Mouse (Mus musculus): ENCODE data around the gene Tcp11x2.

The Tcp11x2 gene

DNA sequence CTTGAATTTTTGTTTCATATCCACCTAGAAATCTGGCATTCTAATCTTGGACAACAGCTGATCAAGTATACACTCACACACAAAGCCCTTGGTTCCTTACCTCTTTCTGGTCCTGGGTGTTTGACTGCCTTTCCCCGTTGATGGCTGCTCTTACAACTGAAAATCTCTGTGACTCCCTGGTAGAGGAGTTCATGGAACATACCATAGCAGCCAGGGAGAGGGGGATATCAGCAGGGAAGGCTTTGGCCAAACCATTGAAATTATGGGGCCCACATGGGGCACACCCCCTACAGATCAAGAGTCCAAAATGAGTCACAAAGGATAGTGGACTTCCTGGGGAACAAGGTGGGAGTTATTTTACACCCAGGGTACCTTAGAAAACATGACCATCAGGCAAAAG is at the start of gene Tcp11x2:
Gene Tcp11x2, minus strand, starts transcription at position 158 of the 400 bp plus-strand sequence.
- no peak for DNase-seq

DNA sequence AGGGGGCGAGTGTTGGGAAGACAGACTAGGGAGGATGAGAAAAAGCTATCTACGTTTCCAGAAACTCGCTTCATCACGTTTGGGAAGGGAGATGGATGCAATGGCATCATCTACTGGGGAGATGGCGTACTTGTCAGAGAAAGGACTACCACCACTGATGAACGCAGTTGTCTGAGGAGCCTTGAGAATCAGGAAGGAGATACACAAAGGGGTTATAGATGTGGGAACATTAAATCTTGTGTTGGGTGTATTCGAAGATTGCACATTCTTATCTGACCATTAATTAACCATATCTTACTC is 49.4 kb upstream of the Tcp11x2 start:
- no peak for DNase-seq

DNA sequence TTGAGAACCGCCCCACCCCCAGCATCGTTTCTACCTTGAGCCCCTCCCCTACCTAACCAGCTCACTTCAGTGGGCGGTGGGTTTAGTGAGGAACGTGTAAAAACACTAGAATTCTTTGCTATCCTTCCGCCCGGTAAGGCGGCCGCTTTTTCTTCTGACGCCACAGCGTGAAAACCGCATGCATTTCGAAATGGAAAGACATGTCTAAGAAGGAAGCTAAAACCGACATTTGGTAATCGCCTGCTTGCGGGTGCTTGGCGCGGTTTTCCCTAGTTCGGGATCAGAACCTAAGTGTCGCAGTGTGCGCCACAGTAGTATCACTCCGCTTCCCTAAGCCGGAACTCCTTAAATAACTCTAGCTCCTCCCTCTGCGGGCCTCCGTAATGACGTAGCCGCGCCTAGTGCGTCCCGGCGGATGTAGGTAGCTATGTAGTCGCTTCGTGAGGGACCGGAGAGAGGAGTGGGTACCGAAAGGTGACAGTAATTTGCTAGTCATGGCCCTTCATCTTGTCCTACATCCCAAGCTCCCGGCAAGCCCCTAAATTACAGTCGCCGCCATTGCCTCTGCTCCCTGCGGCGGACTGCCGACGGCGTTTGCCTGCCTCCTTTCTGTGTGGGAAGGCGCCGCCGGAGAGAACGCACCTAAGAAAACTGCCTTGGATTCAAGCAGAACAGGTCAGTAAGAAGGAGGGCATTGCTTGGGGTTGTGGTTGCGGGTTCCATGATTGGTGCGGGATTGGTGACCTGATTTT is 48.9 kb upstream of the Tcp11x2 start, which contains the start of the genes Armcx5 and Gprasp1:
Gene Armcx5, plus strand, starts transcription at position 430 of the 752 bp plus-strand sequence.
Gene Gprasp1, plus strand, starts transcription at position 430 of the 752 bp plus-strand sequence.
- DNase-seq = peak; percentile 93

DNA sequence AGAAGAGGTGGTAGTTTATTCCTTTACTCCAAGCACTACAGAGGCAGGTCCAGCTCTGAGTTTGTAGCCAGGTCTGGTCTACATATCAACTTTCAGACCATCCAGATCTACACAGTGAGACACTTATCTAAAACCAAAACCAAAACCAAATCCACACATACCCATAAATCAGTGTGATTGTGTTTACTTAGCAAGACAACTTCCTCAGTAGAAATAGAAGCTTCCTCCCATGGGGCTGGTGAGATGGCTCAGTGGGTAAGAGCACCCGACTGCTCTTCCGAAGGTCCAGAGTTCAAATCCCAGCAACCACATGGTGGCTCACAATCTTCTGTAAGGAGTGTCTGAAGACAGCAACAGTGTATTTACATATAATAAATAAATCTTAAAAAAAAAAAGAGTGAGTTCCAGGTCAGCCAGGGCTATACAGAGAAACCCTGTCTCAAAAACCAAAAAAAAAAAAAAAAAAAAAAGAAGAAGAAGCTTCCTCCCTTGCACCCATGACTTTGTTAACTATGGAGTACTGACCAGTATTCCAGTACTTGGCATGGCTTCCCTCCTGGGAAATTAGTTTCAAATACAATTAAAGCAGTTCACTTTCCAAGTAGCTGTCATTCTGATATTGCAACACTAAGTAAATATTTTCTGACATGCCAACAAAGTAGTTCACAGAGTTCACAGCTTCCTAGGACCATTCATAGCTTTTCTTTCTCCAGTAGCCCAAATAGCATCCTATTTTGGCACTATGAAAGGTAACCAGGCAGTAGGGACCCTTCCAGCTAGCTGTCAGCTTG is 45.3 kb upstream of the Tcp11x2 start:
- DNase-seq = no peak

DNA sequence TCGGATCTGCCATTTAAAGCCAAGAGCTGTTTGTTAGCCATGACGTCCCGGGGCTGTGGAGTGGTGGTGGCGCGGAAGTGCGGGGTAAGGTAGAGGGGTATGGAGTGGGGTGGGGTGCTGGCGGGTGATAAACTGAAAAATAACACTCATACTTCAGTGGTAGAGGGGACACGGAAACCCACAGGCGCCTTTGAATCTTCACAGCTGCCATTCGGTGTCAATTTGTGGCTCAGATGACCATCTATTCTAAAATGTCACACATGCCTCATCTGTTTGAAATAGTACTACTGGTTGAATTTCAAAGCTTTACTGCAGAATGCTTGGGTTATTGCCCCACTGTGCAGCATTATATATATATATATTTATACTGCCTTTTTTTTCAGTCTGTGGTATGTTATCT is 31.6 kb upstream of the Tcp11x2 start, which contains the start of gene Tmsb15a:
Gene Tmsb15a, minus strand, starts transcription at position 101 of the 400 bp plus-strand sequence.
- no peak for DNase-seq

DNA sequence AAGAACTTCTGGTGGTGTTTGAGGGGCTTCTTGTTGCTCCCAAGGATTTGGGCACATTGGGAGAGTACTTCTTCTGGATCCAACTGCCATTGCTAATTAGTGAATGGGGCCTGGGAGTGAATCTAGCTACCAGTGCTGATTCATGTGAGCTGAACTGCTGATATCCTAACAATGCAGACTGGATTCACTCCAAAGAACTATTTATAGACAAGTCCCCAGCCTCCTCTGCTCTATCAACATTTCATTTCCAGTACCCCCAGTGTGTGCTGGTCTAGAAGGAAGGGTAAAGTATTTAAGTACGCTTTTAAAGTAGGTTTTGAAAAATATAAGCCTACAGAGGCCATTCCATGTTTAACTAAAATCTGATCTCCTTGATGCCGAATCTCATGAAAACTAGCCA is 19.3 kb upstream of the Tcp11x2 start:
- no peak for DNase-seq

DNA sequence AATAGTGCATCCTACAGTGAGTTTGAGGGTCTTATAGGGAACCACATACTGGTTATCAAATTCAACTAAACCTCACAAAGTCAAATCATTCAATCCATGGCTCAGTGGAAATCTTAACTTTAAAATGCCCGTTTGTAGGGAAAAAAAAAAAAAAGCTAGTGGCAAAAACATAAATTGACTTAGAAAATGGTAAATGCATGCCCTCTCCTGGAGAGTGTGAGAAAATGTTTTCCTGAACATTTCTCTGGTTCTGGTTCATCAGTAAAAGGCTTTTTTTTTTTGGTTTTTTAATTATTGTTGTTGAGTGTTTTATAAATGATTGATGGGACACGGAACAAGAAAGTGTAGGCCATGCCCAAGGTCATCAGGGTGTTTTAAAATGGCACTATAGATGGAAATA is 10.8 kb upstream of the Tcp11x2 start:
- DNase-seq = no peak

DNA sequence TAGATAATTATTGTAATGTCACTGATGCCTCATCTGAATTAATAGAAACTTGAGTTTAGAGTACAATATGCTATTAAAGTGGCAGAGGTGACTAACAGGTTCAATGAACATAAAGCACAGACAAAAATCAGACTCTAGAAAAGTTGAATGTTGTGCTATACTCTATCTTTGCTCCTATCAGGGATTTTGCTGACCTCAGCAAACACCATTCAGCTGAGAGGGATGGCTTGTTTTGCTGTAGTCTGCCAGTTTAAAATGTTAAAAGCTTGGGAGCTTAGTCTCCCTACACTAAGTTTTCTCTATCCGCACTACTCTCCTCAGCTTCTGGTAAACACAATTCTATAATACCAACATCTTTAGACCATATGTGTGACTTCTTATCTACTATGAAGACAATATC is 9.5 kb upstream of the Tcp11x2 start:
- no peak for DNase-seq

DNA sequence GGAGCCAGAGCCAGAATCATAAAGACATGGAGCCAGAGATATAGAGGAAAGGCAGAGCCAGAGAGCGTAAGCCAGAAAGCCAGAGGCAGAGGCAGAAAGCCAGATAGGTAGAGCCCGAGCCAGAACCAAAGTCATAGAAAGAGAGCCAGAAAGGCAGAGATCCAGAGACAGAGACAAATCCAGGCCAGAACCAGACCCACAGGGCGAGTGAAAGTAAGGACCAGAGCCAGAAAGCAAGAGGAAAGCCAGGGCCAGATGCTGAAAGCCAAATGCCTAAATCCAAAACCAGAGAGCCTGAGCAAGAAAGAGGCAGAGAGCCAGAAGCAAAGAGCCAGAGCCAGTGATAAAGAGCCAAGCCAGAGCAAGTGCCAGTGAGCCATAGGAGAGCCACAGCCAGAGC is 5.8 kb downstream of the Tcp11x2 start:
- DNase-seq = no peak

DNA sequence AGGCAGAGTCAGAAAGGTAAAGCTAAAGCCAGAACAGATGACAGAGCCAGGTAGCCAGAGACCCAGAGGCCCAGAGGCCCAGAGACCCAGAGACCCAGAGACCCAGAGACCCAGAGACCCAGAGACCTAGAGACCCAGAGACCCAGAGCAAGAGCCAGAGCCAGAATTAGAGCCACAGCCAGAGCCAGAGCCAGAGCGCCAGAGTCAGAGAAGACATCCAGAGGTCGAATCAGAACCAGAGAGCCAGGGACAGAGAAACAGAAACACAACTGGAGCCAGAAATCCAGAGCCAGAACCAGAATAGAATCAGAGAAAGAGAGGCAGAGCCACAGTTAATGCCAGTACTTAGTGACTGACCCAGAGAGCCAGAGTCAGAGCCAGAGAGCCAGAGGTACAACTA is 11.7 kb downstream of the Tcp11x2 start:
- no peak for DNase-seq

DNA sequence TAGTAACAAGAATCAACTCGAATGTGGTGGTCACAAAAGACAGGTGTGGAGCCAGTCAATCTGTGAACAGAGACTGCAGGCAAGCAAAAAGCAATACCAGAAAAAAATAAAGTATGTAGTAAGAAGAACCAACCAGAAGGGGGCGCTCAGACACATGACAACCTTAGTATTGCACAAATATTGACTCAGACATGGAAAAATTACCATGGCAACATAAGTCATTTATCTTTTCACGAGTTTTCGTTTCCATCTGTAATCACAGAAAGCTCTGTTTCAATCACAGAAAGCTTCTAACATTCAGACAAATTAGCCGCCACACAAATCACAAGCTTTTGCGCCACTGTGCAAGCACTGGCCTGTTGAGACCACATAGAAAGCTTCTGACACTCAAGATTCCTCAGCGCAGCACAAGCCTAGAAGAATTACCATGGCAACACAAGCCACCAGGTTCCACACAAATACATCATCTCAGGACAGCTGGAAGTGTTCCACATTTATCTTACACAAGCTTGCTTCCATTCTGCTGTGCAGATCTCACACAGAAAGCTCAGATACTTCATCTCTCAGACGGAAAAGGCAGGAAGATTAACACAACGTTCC is 41.3 kb downstream of the Tcp11x2 start:
- DNase-seq = peak; percentile 11

DNA sequence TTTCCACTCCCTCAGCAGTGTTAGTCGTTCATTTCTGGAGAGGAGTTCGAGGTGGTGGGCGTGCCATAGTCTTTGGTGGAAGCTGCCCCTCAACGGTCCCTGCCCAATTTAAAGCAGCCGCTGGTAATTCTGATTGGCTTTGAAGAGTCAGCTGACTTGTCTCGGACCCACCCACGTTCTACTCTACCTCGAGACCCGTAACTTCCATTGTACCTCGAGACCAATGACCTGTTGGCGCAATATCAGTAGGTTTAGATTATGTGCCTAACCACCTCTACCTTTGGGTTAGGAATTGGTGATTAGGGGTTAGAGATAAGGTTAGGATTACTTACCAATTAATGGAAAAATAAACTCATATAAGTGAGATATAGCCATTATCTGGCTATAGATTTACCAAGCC is 66.0 kb downstream of the Tcp11x2 start, which contains the start of gene Prame:
Gene Prame, minus strand, starts transcription at position 101 of the 400 bp plus-strand sequence.
- DNase-seq = no peak
